Mouse (Mus musculus): ENCODE measurements around the gene Ush2a. TPM values are rescaled to one million over a fixed set of nuclear protein-coding genes. Genes with fewer than 3 reads are reported as not detected.
A peak's percentile ranks its signal among the peaks of the same experiment; 100 is the strongest.

The Ush2a gene
- polyA plus RNA-seq, 1 experiment from 2014 or later: 0.06 TPM

DNA sequence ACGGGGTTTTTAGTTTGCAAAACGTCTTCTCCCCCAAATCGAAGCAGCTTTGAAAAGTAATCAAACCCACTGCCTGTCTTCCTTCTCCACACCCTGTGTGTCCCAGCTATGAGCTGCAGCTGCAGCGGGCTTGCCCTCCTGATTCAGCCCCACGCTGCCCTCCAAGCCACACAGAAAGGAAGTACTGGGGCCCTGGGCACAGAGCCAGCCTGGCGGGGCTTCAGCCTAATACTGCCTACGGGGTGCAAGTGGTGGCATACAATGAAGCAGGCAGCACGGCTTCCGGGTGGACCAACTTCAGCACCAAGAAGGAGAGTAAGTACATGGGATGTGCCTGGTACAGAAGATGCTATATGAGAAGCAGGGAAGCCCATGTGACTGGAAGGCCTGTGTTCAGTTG is 686.5 kb downstream of the Ush2a start:
- 42% methylated on average over 9 of the region's 9 CpGs for WGBS
- Histone ChIP-seq H3K4me2 (replicated peaks; ENCODE audit: low read depth, low read length) (no peak overlapping the region), H3K9ac (replicated peaks; ENCODE audit: low read depth) (no peak overlapping the region), H3K9me3 (ENCODE audit: low read length) (no peaks in the 10 kb centered on the region), H3K36me3 (ENCODE audit: insufficient read depth, low read length) (no peaks in the 10 kb centered on the region), H3K27me3 (replicated peaks; ENCODE audit: insufficient read depth, low read length) (no peaks in the 10 kb centered on the region), H3K27ac (ENCODE audit: low read length) (no peak overlapping the region), H3K4me3 (ENCODE audit: low read depth, low read length) (no peak overlapping the region), H3K4me1 (ENCODE audit: insufficient read depth, low read depth, low read length) (peaks cover 4% of the 10 kb centered on the region; the same call in 1 of the 2 replicates)
- ATAC-seq (no peak), DNase-seq (ENCODE audit: low spot score) (no peak)
- TF ChIP-seq EP300 (IDR thresholded peaks at IDR 0.05): no peak
- TF ChIP-seq CTCF (IDR thresholded peaks at IDR 0.05): no peak

DNA sequence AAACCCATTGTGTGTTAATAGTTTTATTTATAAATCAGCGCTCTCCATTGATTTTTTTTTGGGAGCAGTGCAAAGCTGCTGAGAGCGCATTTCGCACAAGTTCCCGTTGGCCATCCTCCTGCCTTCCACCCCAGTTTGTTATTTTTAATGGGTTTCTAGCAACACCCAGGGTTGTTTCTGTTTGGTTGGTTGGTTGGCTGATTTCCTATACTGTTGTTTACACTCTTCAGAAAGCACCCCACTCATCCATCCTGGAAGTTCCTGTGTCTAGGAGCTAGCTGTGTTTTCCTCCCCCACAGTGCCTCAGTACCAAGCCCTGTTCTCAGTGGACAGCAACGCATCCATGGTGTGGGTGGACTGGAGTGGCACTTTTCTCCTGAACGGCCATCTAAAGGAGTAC is 689.3 kb downstream of the Ush2a start:
- DNase-seq (ENCODE audit: low spot score) (no peak), ATAC-seq (peak; percentile 14; the same call in 1 of the 2 replicates)
- Histone ChIP-seq H3K9ac (replicated peaks; ENCODE audit: low read depth) (no peak overlapping the region), H3K27me3 (replicated peaks; ENCODE audit: insufficient read depth, low read length) (no peaks in the 10 kb centered on the region), H3K9me3 (ENCODE audit: low read length) (no peaks in the 10 kb centered on the region), H3K4me3 (ENCODE audit: low read depth, low read length) (no peak overlapping the region), H3K4me2 (replicated peaks; ENCODE audit: low read depth, low read length) (no peak overlapping the region), H3K4me1 (ENCODE audit: insufficient read depth, low read depth, low read length) (no peaks in the 10 kb centered on the region), H3K36me3 (ENCODE audit: insufficient read depth, low read length) (no peaks in the 10 kb centered on the region), H3K27ac (ENCODE audit: low read length) (no peak overlapping the region)
- 58% methylated on average over 6 of the region's 6 CpGs for WGBS
- TF ChIP-seq CTCF (IDR thresholded peaks at IDR 0.05) (no peak), EP300 (IDR thresholded peaks at IDR 0.05) (no peak)

DNA sequence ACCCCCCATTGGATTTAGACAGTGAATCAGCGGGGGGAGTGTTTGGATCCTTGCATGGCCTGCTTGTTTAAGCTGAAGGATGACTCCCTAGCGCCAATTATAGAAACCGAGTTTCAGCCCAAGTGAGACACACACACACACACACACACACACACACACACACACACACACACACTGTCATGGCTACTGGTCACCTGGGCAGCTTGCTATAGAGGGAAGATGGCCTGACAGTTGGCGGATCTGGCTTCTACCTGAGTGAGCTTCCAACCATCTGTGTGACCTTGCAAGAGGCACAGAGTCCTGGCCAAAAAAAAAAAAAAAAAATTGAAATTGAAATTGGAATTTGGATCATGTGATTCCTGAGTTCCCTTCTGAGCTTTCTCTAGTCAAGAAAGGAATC is 690.7 kb downstream of the Ush2a start:
- Histone ChIP-seq H3K4me1 (ENCODE audit: insufficient read depth, low read depth, low read length) (no peaks in the 10 kb centered on the region), H3K9me3 (ENCODE audit: low read length) (no peaks in the 10 kb centered on the region), H3K27me3 (replicated peaks; ENCODE audit: insufficient read depth, low read length) (no peaks in the 10 kb centered on the region), H3K4me3 (ENCODE audit: low read depth, low read length) (no peak overlapping the region), H3K36me3 (ENCODE audit: insufficient read depth, low read length) (no peaks in the 10 kb centered on the region), H3K4me2 (replicated peaks; ENCODE audit: low read depth, low read length) (no peak overlapping the region), H3K27ac (ENCODE audit: low read length) (no peak overlapping the region), H3K9ac (replicated peaks; ENCODE audit: low read depth) (no peak overlapping the region)
- ATAC-seq (no peak), DNase-seq (ENCODE audit: low spot score) (no peak)
- no peak for TF ChIP-seq CTCF (IDR thresholded peaks at IDR 0.05)
- TF ChIP-seq EP300 (IDR thresholded peaks at IDR 0.05): no peak
- WGBS: 96% methylated on average over 4 of the region's 4 CpGs

DNA sequence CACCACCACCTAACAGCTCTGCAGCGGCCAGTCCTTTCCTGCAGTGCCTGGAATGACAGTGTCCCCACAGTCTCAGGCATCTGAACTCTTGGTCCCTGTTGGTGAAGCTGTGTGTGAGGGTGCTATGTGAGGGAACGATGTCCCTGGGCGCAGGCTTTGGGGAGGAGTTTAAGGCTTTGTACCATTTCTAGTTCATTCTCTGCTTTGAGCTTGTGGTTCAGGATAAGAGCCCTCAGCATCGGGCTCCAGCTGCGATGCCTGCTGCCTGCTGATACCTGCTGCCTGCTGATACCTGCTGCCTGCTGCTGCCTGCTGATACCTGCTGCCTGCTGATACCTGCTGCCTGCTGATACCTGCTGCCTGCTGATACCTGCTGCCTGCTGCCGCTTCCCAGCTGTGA is 711.3 kb downstream of the Ush2a start:
- H3K9ac ChIP-seq (replicated peaks; ENCODE audit: low read depth): no peak overlapping the region
- no peaks in the 10 kb centered on the region for H3K9me3 ChIP-seq (ENCODE audit: low read length)
- no peak overlapping the region for H3K4me2 ChIP-seq (replicated peaks; ENCODE audit: low read depth, low read length)
- H3K27ac ChIP-seq (ENCODE audit: low read length): no peak overlapping the region
- peaks cover 25% of the 10 kb centered on the region; the same call in 1 of the 2 replicates for H3K36me3 ChIP-seq (ENCODE audit: insufficient read depth, low read length)
- H3K4me1 ChIP-seq (ENCODE audit: insufficient read depth, low read depth, low read length): no peaks in the 10 kb centered on the region
- 95% methylated on average over 6 of the region's 6 CpGs for WGBS
- H3K4me3 ChIP-seq (ENCODE audit: low read depth, low read length): no peak overlapping the region
- no peak for TF ChIP-seq CTCF (IDR thresholded peaks at IDR 0.05)
- no peak for TF ChIP-seq EP300 (IDR thresholded peaks at IDR 0.05)
- ATAC-seq (peak; percentile 32; the same call in 1 of the 2 replicates), DNase-seq (ENCODE audit: low spot score) (no peak)
- no peaks in the 10 kb centered on the region for H3K27me3 ChIP-seq (replicated peaks; ENCODE audit: insufficient read depth, low read length)

DNA sequence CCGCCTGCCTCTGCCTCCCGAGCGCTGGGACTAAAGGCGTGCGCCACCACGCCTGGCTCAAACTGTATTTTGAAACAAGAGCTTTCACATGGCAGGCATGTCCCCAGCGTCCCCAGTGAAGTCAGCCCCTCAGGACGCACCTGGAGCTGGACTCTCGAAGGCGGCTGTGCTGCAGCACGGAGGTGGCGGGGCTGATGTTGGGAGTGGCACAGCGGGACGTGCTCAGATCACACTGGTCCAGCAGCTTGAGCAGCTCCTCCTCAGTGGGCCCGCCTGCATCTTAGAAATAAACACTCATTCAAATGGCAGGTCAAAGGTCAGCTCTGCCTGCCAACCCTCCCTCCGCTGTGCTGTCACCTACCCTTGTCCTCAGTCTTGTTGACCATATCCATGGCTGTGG is 712.1 kb downstream of the Ush2a start:
- Histone ChIP-seq H3K27me3 (replicated peaks; ENCODE audit: insufficient read depth, low read length) (no peaks in the 10 kb centered on the region), H3K4me2 (replicated peaks; ENCODE audit: low read depth, low read length) (no peak overlapping the region), H3K9me3 (ENCODE audit: low read length) (no peaks in the 10 kb centered on the region), H3K4me3 (ENCODE audit: low read depth, low read length) (no peak overlapping the region), H3K36me3 (ENCODE audit: insufficient read depth, low read length) (peaks cover 33% of the 10 kb centered on the region; the same call in 1 of the 2 replicates), H3K4me1 (ENCODE audit: insufficient read depth, low read depth, low read length) (no peaks in the 10 kb centered on the region), H3K27ac (ENCODE audit: low read length) (no peak overlapping the region), H3K9ac (replicated peaks; ENCODE audit: low read depth) (no peak overlapping the region)
- DNase-seq (ENCODE audit: low spot score) (no peak), ATAC-seq (no peak)
- TF ChIP-seq CTCF (IDR thresholded peaks at IDR 0.05) (no peak), EP300 (IDR thresholded peaks at IDR 0.05) (no peak)
- 83% methylated on average over 16 of the region's 16 CpGs for WGBS

DNA sequence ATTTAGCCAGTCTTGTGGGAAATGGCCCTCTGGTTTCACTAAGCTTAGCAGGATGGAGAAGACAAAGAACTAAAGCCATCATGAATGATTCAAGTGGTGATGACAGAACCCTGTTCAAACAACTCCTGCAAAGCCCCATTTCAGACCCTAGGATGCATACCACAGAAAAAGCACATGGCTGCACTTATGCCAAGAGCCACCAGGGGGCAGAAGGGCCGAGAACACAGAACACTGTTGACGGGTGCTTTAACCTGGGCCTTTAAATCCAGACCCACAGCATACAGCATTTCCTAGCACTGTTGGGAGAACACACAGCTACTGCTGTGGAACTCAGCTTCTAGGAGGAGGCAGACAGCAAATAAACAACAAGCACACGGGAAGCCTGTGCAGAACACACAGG is 718.2 kb downstream of the Ush2a start:
- no peak overlapping the region for H3K4me3 ChIP-seq (ENCODE audit: low read depth, low read length)
- peak; percentile 49 for ATAC-seq
- H3K9ac ChIP-seq (replicated peaks; ENCODE audit: low read depth): no peak overlapping the region
- WGBS: 27% methylated on average over 3 of the region's 3 CpGs
- no peak overlapping the region for H3K4me2 ChIP-seq (replicated peaks; ENCODE audit: low read depth, low read length)
- H3K4me1 ChIP-seq (ENCODE audit: insufficient read depth, low read depth, low read length): no peaks in the 10 kb centered on the region
- TF ChIP-seq EP300 (IDR thresholded peaks at IDR 0.05) (no peak), CTCF (IDR thresholded peaks at IDR 0.05) (peak; percentile 82)
- no peaks in the 10 kb centered on the region for H3K9me3 ChIP-seq (ENCODE audit: low read length)
- no peak overlapping the region for H3K27ac ChIP-seq (ENCODE audit: low read length)
- DNase-seq (ENCODE audit: low spot score): peak; percentile 56
- H3K27me3 ChIP-seq (replicated peaks; ENCODE audit: insufficient read depth, low read length): no peaks in the 10 kb centered on the region
- H3K36me3 ChIP-seq (ENCODE audit: insufficient read depth, low read length): peaks cover 38% of the 10 kb centered on the region

DNA sequence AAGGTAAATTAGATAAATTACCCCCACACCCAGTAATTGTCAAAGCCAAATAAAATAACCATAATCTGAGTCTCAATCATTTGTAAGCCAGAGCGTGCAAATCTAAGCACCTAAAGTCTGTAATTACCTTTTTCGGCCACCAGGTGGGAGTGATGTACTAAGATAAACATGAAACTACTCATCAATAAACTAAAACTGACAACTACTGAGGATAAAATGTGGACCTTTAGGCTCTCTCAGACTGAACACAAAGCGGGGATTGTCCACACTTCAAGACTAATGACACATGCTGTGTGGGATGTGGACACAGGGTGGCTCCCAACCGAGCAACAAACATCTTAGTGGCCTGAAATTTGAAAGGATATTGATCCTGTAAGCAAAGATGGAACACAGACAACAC is 731.4 kb downstream of the Ush2a start:
- Histone ChIP-seq H3K4me2 (replicated peaks; ENCODE audit: low read depth, low read length) (no peak overlapping the region), H3K9ac (replicated peaks; ENCODE audit: low read depth) (no peak overlapping the region), H3K27me3 (replicated peaks; ENCODE audit: insufficient read depth, low read length) (no peaks in the 10 kb centered on the region), H3K9me3 (ENCODE audit: low read length) (no peaks in the 10 kb centered on the region), H3K4me3 (ENCODE audit: low read depth, low read length) (no peak overlapping the region), H3K27ac (ENCODE audit: low read length) (no peak overlapping the region), H3K4me1 (ENCODE audit: insufficient read depth, low read depth, low read length) (no peaks in the 10 kb centered on the region), H3K36me3 (ENCODE audit: insufficient read depth, low read length) (peaks cover 15% of the 10 kb centered on the region)
- peak; percentile 56 for DNase-seq (ENCODE audit: low spot score)
- WGBS: 43% methylated on average over 4 of the region's 4 CpGs
- ATAC-seq: no peak
- peak; percentile 78 for TF ChIP-seq CTCF (IDR thresholded peaks at IDR 0.05)
- no peak for TF ChIP-seq EP300 (IDR thresholded peaks at IDR 0.05)
